Mouse (Mus musculus) kidney, adult 18-20 months (tissue): ENCODE measurements around the gene Dnah7b.
A peak's percentile ranks its signal among the peaks of the same experiment; 100 is the strongest.
"Not testable (repeated sequence)": the region's sequence is repeated elsewhere in the genome, so short reads cannot be mapped to it uniquely, and the experiment has no call there.

Experiments used
- DNase-seq: peaks from one replicate; pipeline ENCODE4 v3.0.0; 2021

The Dnah7b gene

GRCm38 (mm10) chr1:46325942-46326341 lies 259.8 kb downstream of the Dnah7b start:
- DNase-seq: not testable (repeated sequence)

- not testable (repeated sequence) for DNase-seq
Measured at GRCm38 (mm10) chr1:46345301-46345700, 279.2 kb downstream of the Dnah7b start.

GRCm38 (mm10) chr1:46380641-46381040 lies 314.5 kb downstream of the Dnah7b start:
- DNase-seq: peak; percentile 9

GRCm38 (mm10) chr1:46394681-46395297 lies 328.7 kb downstream of the Dnah7b start:
- DNase-seq: not testable (repeated sequence)

GRCm38 (mm10) chr1:46408324-46409115 lies 342.4 kb downstream of the Dnah7b start:
- no peak for DNase-seq

- not testable (repeated sequence) for DNase-seq
Measured at GRCm38 (mm10) chr1:46414798-46415197, 348.7 kb downstream of the Dnah7b start.

GRCm38 (mm10) chr1:46416946-46417345 lies 350.8 kb downstream of the Dnah7b start:
- not testable (repeated sequence) for DNase-seq

GRCm38 (mm10) chr1:46418966-46419365 lies 352.9 kb downstream of the Dnah7b start:
- not testable (repeated sequence) for DNase-seq
